Mouse (Mus musculus) kidney, adult 2 months (tissue): ENCODE results near the gene Tnfaip8l2. TPM values are rescaled to one million over a fixed set of nuclear protein-coding genes. Genes with fewer than 3 reads are reported as not detected.

Experiments
- DNase-seq: peaks from one replicate; pipeline ENCODE4 v3.0.0; 2021
- H3K27ac ChIP-seq: fragments of 200-500 bp; 2 replicates; pipeline ENCODE4 v1.5.1; 2012; ENCODE audit warnings: low read depth, low read length, control low read depth, inconsistent platforms; ENCODE audit not compliant: insufficient read depth
- H3K27me3 ChIP-seq: fragments of 200-500 bp; replicated peaks from 2 replicates; pipeline ENCODE4 v1.6.1; 2012; ENCODE audit warnings: mild to moderate bottlenecking, moderate library complexity, low read length, inconsistent platforms; ENCODE audit not compliant: control insufficient read depth, insufficient read depth
- H3K36me3 ChIP-seq: fragments of 200-500 bp; 2 replicates; pipeline ENCODE4 v1.6.1; 2012; ENCODE audit warnings: mild to moderate bottlenecking, moderate library complexity, low read length, inconsistent platforms; ENCODE audit not compliant: control insufficient read depth, insufficient read depth
- H3K4me1 ChIP-seq: fragments of 200-500 bp; 2 replicates; pipeline ENCODE4 v1.6.1; 2011; ENCODE audit warnings: low read length; ENCODE audit not compliant: control insufficient read depth, insufficient read depth
- H3K4me3 ChIP-seq: fragments of 200-500 bp; 2 replicates; pipeline ENCODE4 v1.5.1; 2011; ENCODE audit warnings: mild to moderate bottlenecking, low read depth, low read length, control low read depth; ENCODE audit not compliant: insufficient read depth
- CTCF ChIP-seq: fragments of 200-500 bp; conservative IDR thresholded peaks from 2 replicates; pipeline ENCODE4 v1.5.1; 2011; ENCODE audit warnings: low read depth, mild to moderate bottlenecking, control low read depth, low read length, moderate library complexity, mixed read lengths; ENCODE audit not compliant: insufficient read depth, insufficient read length
- POLR2A ChIP-seq: fragments of 200-500 bp; IDR thresholded peaks from one replicate; pipeline ENCODE4 v1.6.1; 2011; ENCODE audit warnings: low read depth, low read length, control low read depth
- WGBS: fragments of 180-500 bp; shearing (Covaris S2); methylation state at CpG from one replicate; pipeline ENCODE4 v1.1.7; 2018; 5-methylcytosine and 5-hydroxymethylcytosine counted together
- polyA plus RNA-seq: library from polyadenylated mRNA; depleted of rRNA; stranded (reverse); fragments of >200 nt; gene quantifications from 2 replicates; pipeline ENCODE4 v1.2.3, GENCODE M21; 2012

The Tnfaip8l2 gene
- polyA plus RNA-seq, 1 experiment = 6.8 TPM

DNA sequence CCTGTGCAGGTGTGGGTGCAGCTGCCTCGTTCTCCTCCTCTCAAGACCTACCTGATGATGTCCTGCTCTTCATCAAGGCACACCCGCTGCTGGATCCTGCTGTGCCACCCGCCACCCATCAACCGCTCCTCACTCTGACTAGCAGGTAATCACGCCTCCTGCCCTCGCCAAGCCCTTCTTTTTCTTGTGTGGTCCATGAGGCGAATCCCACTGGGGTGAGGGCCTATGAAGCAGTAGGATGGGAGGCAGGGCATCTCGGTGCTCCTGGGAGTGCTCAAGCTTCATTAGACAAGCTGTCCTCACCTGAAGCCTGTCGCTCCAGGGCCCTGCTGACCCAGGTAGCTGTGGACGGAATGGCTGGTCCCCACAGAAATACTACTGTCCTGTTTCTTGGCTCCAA lies 27.8 kb upstream of the Tnfaip8l2 start:
- H3K4me1 ChIP-seq = peaks cover 3% of the 10 kb centered on the region; the same call in 1 of the 2 replicates
- WGBS = 97% methylated on average over 10 of the region's 10 CpGs
- TF ChIP-seq CTCF (no peak), POLR2A (no peak)
- H3K27ac ChIP-seq = no peak overlapping the region
- H3K4me3 ChIP-seq = no peak overlapping the region
- no peak for DNase-seq
- H3K27me3 ChIP-seq = no peaks in the 10 kb centered on the region; the same call in 1 of the 2 replicates
- H3K36me3 ChIP-seq = no peaks in the 10 kb centered on the region

DNA sequence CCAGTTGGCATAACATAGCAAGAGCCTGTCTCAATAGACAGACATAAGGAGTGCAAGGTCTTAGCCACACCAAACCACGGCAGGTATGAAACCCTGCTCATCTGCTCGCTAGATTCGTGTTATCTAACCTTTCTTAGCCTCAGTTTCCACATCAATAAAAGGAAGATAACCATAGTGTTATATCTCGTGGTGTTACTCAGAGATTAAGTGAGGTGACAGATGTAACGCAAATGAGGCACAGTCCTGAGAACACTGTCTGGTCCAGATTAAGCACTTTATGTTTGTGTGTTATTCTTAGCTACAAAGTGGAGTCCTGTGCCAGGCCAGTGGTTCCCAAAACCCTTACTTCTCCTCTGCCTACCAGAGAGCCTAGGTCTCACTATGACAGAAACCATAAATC lies 22.7 kb upstream of the Tnfaip8l2 start:
- 88% methylated on average over 5 of the region's 5 CpGs for WGBS
- Histone ChIP-seq H3K27me3 (no peaks in the 10 kb centered on the region), H3K27ac (no peak overlapping the region), H3K4me1 (0 out of 2 replicates have a peak, but pooled peaks cover 5% of the 10 kb centered on the region), H3K4me3 (no peak overlapping the region), H3K36me3 (no peaks in the 10 kb centered on the region)
- TF ChIP-seq POLR2A (no peak), CTCF (no peak)
- no peak for DNase-seq

DNA sequence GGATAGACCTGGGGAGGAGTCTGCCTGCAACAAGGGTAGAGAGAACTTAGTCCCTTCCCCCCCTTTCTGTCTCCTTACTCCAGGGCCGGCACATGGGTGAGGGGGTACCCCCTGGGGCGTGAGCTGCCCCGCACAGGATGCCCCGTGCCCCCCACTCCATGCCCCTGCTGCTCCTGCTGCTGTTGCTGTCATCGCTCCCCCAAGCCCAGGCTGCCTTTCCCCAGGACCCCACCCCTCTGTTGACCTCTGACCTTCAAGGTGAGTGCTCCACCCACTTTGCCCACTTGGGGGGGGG lies 22.0 kb upstream of the Tnfaip8l2 start:
- TF ChIP-seq POLR2A (no peak), CTCF (no peak)
- Histone ChIP-seq H3K27me3 (no peaks in the 10 kb centered on the region), H3K4me3 (no peak overlapping the region), H3K4me1 (peaks cover 9% of the 10 kb centered on the region; the same call in 1 of the 2 replicates), H3K36me3 (no peaks in the 10 kb centered on the region), H3K27ac (no peak overlapping the region)
- no peak for DNase-seq
- 86% methylated on average over 5 of the region's 5 CpGs for WGBS

DNA sequence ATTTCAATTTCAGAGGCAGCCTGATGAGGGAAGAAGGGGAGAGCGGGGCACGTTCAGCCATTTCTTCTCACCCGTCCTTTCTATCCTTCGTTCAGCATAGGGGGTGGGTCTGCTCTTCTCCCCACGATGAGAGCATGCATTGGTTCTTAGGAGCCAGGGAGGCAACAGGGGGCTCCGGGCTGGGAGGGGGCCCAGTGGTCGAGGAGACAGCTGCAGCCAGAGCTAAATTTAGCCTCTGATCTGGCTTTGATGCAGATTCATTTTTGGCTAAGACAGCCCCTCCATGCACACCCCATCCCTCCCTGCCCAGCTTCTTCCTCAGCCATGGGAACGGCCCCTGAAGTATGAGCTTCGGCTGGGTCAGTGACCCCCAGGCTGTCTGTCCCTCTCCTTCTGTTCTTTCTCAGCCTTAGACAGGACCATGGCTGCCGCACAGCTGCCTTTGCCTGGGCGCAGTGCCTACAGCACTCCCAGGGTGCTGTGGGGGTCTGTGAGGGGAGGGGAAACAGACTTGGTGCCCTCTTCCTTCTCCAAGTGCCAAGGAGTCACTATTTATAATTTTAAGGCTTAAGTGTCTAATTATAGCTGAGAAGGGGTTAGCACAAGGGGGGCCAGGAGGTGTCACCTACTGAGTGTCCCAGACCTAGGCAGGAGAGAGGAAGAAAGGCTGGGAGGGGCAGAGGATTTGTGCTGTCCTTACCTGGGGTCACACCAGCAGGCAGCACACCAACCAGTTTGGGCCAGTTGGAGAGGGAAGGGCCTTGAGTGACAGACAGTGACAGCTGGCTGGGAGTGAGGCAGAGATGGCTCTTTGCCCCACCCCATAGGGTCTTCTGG lies 21.5 kb upstream of the Tnfaip8l2 start:
- 74% methylated on average over 11 of the region's 11 CpGs for WGBS
- Histone ChIP-seq H3K27ac (no peak overlapping the region), H3K36me3 (no peaks in the 10 kb centered on the region), H3K4me3 (no peak overlapping the region), H3K27me3 (no peaks in the 10 kb centered on the region), H3K4me1 (peaks cover 9% of the 10 kb centered on the region; the same call in 1 of the 2 replicates)
- TF ChIP-seq POLR2A (no peak), CTCF (no peak)
- no peak for DNase-seq

DNA sequence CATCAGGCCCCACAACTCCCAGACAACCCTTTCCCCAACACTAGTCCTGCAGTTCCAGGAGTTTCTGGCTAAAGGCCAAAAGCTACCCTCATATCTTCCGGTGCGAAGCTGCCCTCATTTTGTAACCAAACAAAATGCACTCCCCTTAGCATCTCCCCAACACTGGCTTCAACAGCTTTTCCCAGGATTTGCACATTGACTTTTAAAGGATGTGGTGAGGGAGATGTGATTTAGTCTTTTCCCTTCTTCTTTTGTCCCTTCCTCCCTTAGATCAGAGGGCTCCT lies 20.1 kb upstream of the Tnfaip8l2 start:
- peaks cover 9% of the 10 kb centered on the region; the same call in 1 of the 2 replicates for H3K4me1 ChIP-seq
- WGBS = 75% methylated on average over 2 of the region's 2 CpGs
- no peak overlapping the region for H3K4me3 ChIP-seq
- no peak overlapping the region for H3K27ac ChIP-seq
- no peak for DNase-seq
- no peaks in the 10 kb centered on the region for H3K27me3 ChIP-seq
- TF ChIP-seq POLR2A = no peak
- no peak for TF ChIP-seq CTCF
- H3K36me3 ChIP-seq = no peaks in the 10 kb centered on the region

DNA sequence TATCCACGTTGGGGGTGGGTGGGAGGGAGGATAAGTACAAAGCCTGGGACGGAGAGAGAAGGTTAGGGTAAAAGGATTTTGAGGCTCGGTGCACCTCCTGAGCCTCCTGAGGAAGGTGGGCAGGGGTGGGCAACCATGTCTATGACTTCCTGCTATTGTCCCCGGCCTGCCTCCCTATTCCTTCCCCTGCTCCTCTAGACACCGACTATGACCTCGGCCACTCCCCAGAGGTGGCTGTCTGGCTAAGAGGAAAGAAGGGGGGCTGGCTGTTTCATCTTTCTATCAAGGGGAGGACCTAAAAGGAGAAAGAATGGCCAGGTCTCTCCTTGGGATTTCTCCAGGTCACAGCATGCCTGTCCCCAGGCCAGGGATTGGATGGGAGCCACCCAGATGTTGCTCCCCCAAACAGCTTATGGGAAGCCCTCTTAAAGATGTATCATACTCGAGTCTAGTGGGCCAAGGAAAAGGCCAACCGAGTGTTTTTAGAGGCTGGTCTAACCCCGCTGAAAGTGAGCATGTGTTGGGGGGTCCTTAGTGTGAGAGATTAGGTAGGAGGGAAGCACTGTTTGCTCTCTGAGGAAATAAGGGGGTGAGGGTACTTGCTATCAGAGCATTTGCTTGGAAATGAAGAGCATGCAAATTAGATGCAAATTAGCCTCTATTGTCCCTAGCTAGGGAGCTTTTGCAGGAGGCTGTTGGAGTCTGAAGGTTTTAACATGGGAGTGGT lies 19.6 kb upstream of the Tnfaip8l2 start:
- peak overlapping the region; percentile 93; the same call in 1 of the 2 replicates for H3K4me3 ChIP-seq
- H3K27me3 ChIP-seq = no peaks in the 10 kb centered on the region
- WGBS = 49% methylated on average over 9 of the region's 9 CpGs
- H3K4me1 ChIP-seq = peaks cover 9% of the 10 kb centered on the region; the same call in 1 of the 2 replicates
- H3K27ac ChIP-seq = no peak overlapping the region
- H3K36me3 ChIP-seq = no peaks in the 10 kb centered on the region
- TF ChIP-seq CTCF (no peak), POLR2A (no peak)
- DNase-seq = no peak

DNA sequence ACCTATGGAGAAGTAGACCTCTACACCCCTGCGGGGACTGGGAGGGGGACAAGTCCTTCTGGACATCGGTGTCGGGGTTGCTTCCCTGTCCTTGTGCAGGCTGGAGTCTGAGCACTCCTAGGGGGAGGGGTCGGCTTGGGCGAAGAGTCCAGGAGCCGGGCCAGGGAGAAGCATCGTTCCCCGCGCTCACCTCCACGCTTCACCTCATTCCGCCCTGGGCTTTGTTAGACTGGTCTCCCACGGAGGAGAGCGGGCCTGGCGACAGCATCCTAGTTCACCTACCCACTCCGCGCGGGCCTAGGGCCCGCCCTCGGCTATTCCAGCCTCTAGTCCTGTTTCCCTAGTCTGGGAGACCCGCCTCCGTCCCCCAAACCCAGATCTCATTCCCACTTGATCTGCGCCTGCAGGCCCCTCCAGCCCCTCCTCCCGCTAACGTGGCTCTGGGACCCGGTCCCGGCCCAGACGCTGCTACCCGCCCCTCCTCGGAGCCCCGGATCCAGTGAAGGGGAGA lies 18.9 kb upstream of the Tnfaip8l2 start:
- WGBS = 13% methylated on average over 30 of the region's 30 CpGs
- Histone ChIP-seq H3K36me3 (no peaks in the 10 kb centered on the region), H3K27ac (no peak overlapping the region), H3K4me3 (peak overlapping the region; percentile 93), H3K27me3 (no peaks in the 10 kb centered on the region), H3K4me1 (peaks cover 9% of the 10 kb centered on the region; the same call in 1 of the 2 replicates)
- DNase-seq = no peak
- TF ChIP-seq POLR2A = no peak
- TF ChIP-seq CTCF = no peak
